Mouse (Mus musculus) limb, embryonic 13.5 days (tissue): ENCODE data around the gene Ier2. TPM values are rescaled to one million over a fixed set of nuclear protein-coding genes. Genes with fewer than 3 reads are reported as not detected.
A peak's percentile ranks its signal among the peaks of the same experiment; 100 is the strongest.

ENCODE experiments used
- ATAC-seq: fragments of 200-750 bp; cut with Nextera tagmentation; 2 replicates; pipeline ENCODE4 v1.8.0; 2017; ENCODE audit warnings: low read depth, moderate number of reproducible peaks, moderate TSS enrichment; ENCODE audit not compliant: low FRiP score
- H3K27ac ChIP-seq: fragments of 300-500 bp; sonication (generic); 2 replicates; pipeline ENCODE4 v1.5.1; 2015; ENCODE audit warnings: inconsistent platforms, mild to moderate bottlenecking, moderate library complexity
- H3K27me3 ChIP-seq: fragments of 300-500 bp; sonication (generic); 2 replicates; pipeline ENCODE4 v1.6.1; 2015; ENCODE audit warnings: mild to moderate bottlenecking, inconsistent platforms
- H3K36me3 ChIP-seq: fragments of 300-500 bp; sonication (generic); 2 replicates; pipeline ENCODE4 v1.6.1; 2015; ENCODE audit warnings: inconsistent platforms, mild to moderate bottlenecking, moderate library complexity
- H3K4me1 ChIP-seq: fragments of 300-500 bp; sonication (generic); 2 replicates; pipeline ENCODE4 v1.6.1; 2015; ENCODE audit warnings: inconsistent platforms
- H3K4me2 ChIP-seq: fragments of 300-500 bp; sonication (generic); replicated peaks from 2 replicates; pipeline ENCODE4 v1.6.1; 2015; ENCODE audit warnings: inconsistent platforms, mild to moderate bottlenecking, moderate library complexity
- H3K4me3 ChIP-seq: fragments of 300-500 bp; sonication (generic); 2 replicates; pipeline ENCODE4 v1.5.1; 2015; ENCODE audit warnings: moderate library complexity, mild to moderate bottlenecking, inconsistent platforms
- H3K9ac ChIP-seq: fragments of 300-500 bp; sonication (generic); 2 replicates; pipeline ENCODE4 v1.6.1; 2015; ENCODE audit warnings: mild to moderate bottlenecking, inconsistent platforms
- H3K9me3 ChIP-seq: fragments of 300-500 bp; sonication (generic); 2 replicates; pipeline ENCODE4 v1.6.1; 2016; ENCODE audit warnings: inconsistent platforms
- WGBS: fragments of 180-500 bp; shearing (Covaris S2); methylation state at CpG from one replicate; pipeline ENCODE4 v1.1.7; 2015; 5-methylcytosine and 5-hydroxymethylcytosine counted together
- polyA plus RNA-seq: library from polyadenylated mRNA; unstranded; fragments of >200 nt; fragmentation: Nextera tagmentation; extraction: Ambion mirVana; gene quantifications from 2 replicates; pipeline ENCODE4 v1.2.1, GENCODE M21; 2015

The Ier2 gene
- polyA plus RNA-seq, 1 experiment from 2014 or later: 71.9 TPM

GRCm38 (mm10) chr8:84704356-84704755 lies 41.7 kb upstream of the Ier2 start:
- peaks cover 72% of the 10 kb centered on the region for H3K27me3 ChIP-seq
- peak overlapping the region; percentile 16; the same call in 1 of the 2 replicates for H3K4me3 ChIP-seq
- H3K4me1 ChIP-seq: peaks cover 73% of the 10 kb centered on the region
- no peak overlapping the region for H3K27ac ChIP-seq
- no peak overlapping the region for H3K9ac ChIP-seq
- no peaks in the 10 kb centered on the region for H3K9me3 ChIP-seq
- H3K36me3 ChIP-seq: peaks cover 25% of the 10 kb centered on the region
- H3K4me2 ChIP-seq: peak overlapping the region; percentile 57
- 4% methylated on average over 16 of the region's 16 CpGs for WGBS
- no peak for ATAC-seq

DNA sequence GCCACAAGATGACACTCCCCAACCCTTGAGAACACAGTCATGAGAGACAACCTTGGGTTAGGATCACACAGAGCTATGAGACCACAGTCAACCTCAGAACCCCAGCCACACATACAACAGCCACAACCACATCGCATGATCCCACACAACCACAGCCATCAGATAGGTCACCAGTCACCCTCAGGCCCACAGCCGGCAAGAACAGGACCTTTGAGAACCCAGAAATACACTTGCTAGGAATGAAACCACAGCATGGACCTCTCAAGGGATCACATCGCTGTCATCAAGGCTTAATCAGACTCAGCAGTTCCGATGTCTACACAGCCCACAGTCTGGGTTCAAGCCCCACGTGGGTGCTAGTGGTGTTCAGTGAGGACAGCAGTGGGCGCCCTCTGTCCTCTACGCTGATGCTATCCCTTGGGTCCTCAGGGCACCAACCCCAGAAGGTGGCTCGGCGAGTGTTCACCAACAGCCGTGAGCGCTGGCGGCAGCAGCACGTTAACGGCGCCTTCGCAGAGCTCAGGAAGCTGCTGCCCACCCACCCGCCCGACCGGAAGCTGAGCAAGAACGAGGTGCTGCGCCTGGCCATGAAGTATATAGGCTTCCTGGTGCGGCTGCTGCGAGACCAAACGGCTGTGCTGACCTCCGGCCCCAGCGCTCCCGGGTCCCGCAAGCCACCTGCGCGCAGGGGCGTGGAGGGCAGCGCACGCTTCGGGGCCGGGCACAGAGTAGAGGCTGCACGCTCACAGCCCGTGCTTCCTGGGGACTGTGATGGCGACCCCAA lies 41.0 kb upstream of the Ier2 start:
- peak overlapping the region; percentile 16; the same call in 1 of the 2 replicates for H3K4me3 ChIP-seq
- H3K4me1 ChIP-seq: peaks cover 66% of the 10 kb centered on the region
- H3K27me3 ChIP-seq: peaks cover 68% of the 10 kb centered on the region
- no peaks in the 10 kb centered on the region for H3K9me3 ChIP-seq
- H3K36me3 ChIP-seq: peaks cover 32% of the 10 kb centered on the region
- no peak for ATAC-seq
- H3K4me2 ChIP-seq: peak overlapping the region; percentile 57
- H3K27ac ChIP-seq: no peak overlapping the region
- no peak overlapping the region for H3K9ac ChIP-seq
- WGBS: 12% methylated on average over 38 of the region's 38 CpGs

DNA sequence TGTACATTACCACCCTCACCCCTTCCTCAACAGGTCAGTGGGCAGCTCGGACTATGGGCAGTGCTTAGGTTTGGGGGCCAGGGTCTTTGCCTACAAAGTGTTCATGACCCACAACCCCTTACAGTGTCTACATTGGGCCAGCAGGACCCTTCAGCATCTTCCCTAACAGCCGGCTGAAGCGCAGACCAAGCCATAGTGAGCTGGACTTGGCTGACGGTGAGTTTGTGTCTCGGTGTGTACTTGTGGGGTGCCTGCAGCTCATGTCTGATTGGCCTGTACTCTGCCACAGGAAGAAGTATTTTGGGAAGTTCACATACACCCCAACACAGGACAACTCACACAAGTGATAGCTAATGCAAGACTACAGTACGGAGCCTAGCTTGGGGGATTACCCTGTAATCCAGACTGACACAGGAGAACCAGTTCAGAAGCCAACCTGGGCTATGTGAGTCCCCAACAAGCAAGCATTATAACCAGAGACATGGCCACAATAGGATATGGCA lies 40.4 kb upstream of the Ier2 start:
- H3K4me1 ChIP-seq: peaks cover 61% of the 10 kb centered on the region
- H3K4me3 ChIP-seq: peak overlapping the region; percentile 16; the same call in 1 of the 2 replicates
- H3K27ac ChIP-seq: no peak overlapping the region
- H3K9me3 ChIP-seq: no peaks in the 10 kb centered on the region
- H3K27me3 ChIP-seq: peaks cover 64% of the 10 kb centered on the region
- WGBS: 88% methylated on average over 6 of the region's 6 CpGs
- peak overlapping the region; percentile 57; the same call in 1 of the 2 replicates for H3K4me2 ChIP-seq
- ATAC-seq: no peak
- peaks cover 35% of the 10 kb centered on the region for H3K36me3 ChIP-seq
- H3K9ac ChIP-seq: peak overlapping the region; percentile 21; the same call in 1 of the 2 replicates

DNA sequence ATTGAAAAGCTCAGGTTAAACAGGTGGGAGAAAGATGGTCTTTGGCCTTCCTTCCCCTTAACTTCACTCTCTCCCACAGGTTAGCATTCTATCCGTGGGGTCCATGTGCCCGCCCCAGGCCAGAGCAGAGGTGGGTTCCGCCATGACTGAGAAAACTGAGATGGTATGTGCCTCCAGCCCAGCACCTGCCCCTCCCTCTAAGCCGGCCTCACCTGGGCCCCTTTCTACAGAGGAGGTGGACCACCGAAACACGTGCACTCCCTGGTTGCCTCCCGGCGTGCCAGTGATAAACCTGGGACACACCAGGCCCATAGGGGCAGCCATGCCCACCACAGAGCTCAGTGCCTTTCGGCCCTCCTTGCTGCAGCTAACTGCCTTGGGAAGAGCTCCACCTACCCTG lies 39.9 kb upstream of the Ier2 start:
- peak overlapping the region; percentile 12 for H3K4me3 ChIP-seq
- peaks cover 59% of the 10 kb centered on the region for H3K27me3 ChIP-seq
- no peaks in the 10 kb centered on the region for H3K9me3 ChIP-seq
- H3K4me1 ChIP-seq: peaks cover 57% of the 10 kb centered on the region
- no peak for ATAC-seq
- H3K4me2 ChIP-seq: peak overlapping the region; percentile 34; the same call in 1 of the 2 replicates
- H3K9ac ChIP-seq: peak overlapping the region; percentile 21
- no peak overlapping the region for H3K27ac ChIP-seq
- peaks cover 35% of the 10 kb centered on the region for H3K36me3 ChIP-seq
- WGBS: 72% methylated on average over 9 of the region's 9 CpGs

GRCm38 (mm10) chr8:84700941-84701911 lies 38.6 kb upstream of the Ier2 start, which contains the start of gene Lyl1:
Gene Lyl1, plus strand, starts transcription at chr8:84701457.
- Histone ChIP-seq H3K9me3 (no peaks in the 10 kb centered on the region), H3K4me2 (peak within 1 kb of the TSS; percentile 34), H3K4me1 (peaks cover 43% of the 10 kb centered on the region), H3K27me3 (peaks cover 46% of the 10 kb centered on the region), H3K4me3 (peak within 1 kb of the TSS; percentile 12), H3K9ac (peak within 1 kb of the TSS; percentile 43), H3K36me3 (peaks cover 41% of the 10 kb centered on the region), H3K27ac (peak within 1 kb of the TSS; percentile 53; the same call in 1 of the 2 replicates)
- ATAC-seq: peak; percentile 28; the same call in 1 of the 2 replicates
- WGBS: 10% methylated on average over 34 of the region's 34 CpGs

- Histone ChIP-seq H3K27me3 (peaks cover 44% of the 10 kb centered on the region), H3K4me1 (peaks cover 40% of the 10 kb centered on the region), H3K9ac (no peak overlapping the region), H3K27ac (peak overlapping the region; percentile 53; the same call in 1 of the 2 replicates), H3K9me3 (no peaks in the 10 kb centered on the region), H3K36me3 (peaks cover 47% of the 10 kb centered on the region), H3K4me2 (no peak overlapping the region), H3K4me3 (no peak overlapping the region)
- no peak for ATAC-seq
- WGBS: 82% methylated on average over 5 of the region's 5 CpGs
Observed at GRCm38 (mm10) chr8:84700526-84700925, 37.9 kb upstream of the Ier2 start.

- Histone ChIP-seq H3K36me3 (peaks cover 53% of the 10 kb centered on the region), H3K27me3 (peaks cover 37% of the 10 kb centered on the region), H3K4me2 (no peak overlapping the region), H3K4me1 (peaks cover 34% of the 10 kb centered on the region), H3K4me3 (no peak overlapping the region), H3K9me3 (no peaks in the 10 kb centered on the region), H3K27ac (peak overlapping the region; percentile 53; the same call in 1 of the 2 replicates), H3K9ac (no peak overlapping the region)
- 41% methylated on average over 7 of the region's 7 CpGs for WGBS
- 0 out of 2 replicates have a peak, but pooled peaks have one; percentile 11 for ATAC-seq
Observed at GRCm38 (mm10) chr8:84699861-84700322, 37.2 kb upstream of the Ier2 start.

- Histone ChIP-seq H3K4me2 (no peak overlapping the region), H3K9ac (no peak overlapping the region), H3K4me3 (no peak overlapping the region), H3K27me3 (peaks cover 28% of the 10 kb centered on the region), H3K27ac (peak overlapping the region; percentile 56; the same call in 1 of the 2 replicates), H3K9me3 (no peaks in the 10 kb centered on the region), H3K4me1 (peaks cover 26% of the 10 kb centered on the region), H3K36me3 (peaks cover 50% of the 10 kb centered on the region)
- no peak for ATAC-seq
- 84% methylated on average over 9 of the region's 9 CpGs for WGBS
Observed at GRCm38 (mm10) chr8:84698929-84699401, 36.3 kb upstream of the Ier2 start.

DNA sequence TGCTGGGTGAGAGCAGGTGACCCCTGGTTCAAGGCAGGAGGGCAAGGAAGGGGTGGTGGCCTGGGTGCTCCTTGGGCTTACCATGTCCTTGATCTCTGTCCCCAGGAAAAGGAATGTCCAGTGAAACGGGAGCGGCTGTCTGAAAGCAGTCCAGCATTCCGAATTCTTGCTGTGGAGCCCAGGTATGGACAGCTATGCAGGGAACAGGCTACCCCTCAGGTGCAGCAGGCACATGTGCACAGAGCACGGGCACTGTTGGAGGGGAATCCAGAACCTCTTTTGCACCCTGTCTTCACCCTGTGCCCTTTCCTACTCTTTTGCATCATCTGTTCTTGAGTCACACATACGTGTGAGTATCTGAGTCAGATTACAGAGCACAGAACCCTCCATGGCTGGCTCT lies 35.6 kb upstream of the Ier2 start:
- Histone ChIP-seq H3K27me3 (peaks cover 21% of the 10 kb centered on the region), H3K4me2 (no peak overlapping the region), H3K27ac (no peak overlapping the region), H3K36me3 (peaks cover 55% of the 10 kb centered on the region), H3K9ac (no peak overlapping the region), H3K4me3 (no peak overlapping the region), H3K4me1 (peaks cover 22% of the 10 kb centered on the region), H3K9me3 (no peaks in the 10 kb centered on the region)
- ATAC-seq: no peak
- 97% methylated on average over 5 of the region's 5 CpGs for WGBS

GRCm38 (mm10) chr8:84697166-84698130 lies 34.8 kb upstream of the Ier2 start:
- no peak for ATAC-seq
- H3K36me3 ChIP-seq: peaks cover 63% of the 10 kb centered on the region
- no peak overlapping the region for H3K4me3 ChIP-seq
- no peak overlapping the region for H3K27ac ChIP-seq
- peaks cover 13% of the 10 kb centered on the region for H3K27me3 ChIP-seq
- peaks cover 22% of the 10 kb centered on the region for H3K4me1 ChIP-seq
- no peaks in the 10 kb centered on the region for H3K9me3 ChIP-seq
- H3K4me2 ChIP-seq: no peak overlapping the region
- no peak overlapping the region for H3K9ac ChIP-seq
- WGBS: 86% methylated on average over 14 of the region's 14 CpGs
